Mouse (Mus musculus): ENCODE measurements around the gene Soat2. TPM values are rescaled to one million over a fixed set of nuclear protein-coding genes. Genes with fewer than 3 reads are reported as not detected.
"Not testable (repeated sequence)": the region's sequence is repeated elsewhere in the genome, so short reads cannot be mapped to it uniquely, and the experiment has no call there.

Gene Soat2
- polyA plus RNA-seq, 1 experiment from 2014 or later, result 13.6 TPM

GRCm38 (mm10) chr15:102152646-102153045, 2.3 kb downstream of the Soat2 start:
- peaks cover 22% of the 10 kb centered on the region for H3K4me1 ChIP-seq (ENCODE audit: insufficient read depth)
- DNase-seq, result no peak
- 44% methylated on average over 4 of the region's 4 CpGs for WGBS (ENCODE audit: insufficient replicate concordance)

GRCm38 (mm10) chr15:102155006-102155405, 4.7 kb downstream of the Soat2 start:
- not testable (repeated sequence) for ATAC-seq; H3K4me1 ChIP-seq (ENCODE audit: insufficient read depth); H3K9me3 ChIP-seq (ENCODE audit: low read length); H3K4me2 ChIP-seq (ENCODE audit: low read depth, low read length); H3K4me3 ChIP-seq (ENCODE audit: low read depth, low read length); H3K36me3 ChIP-seq (replicated peaks; ENCODE audit: insufficient read depth, low read length); H3K27ac ChIP-seq (ENCODE audit: low read depth); H3K9ac ChIP-seq (replicated peaks); DNase-seq; H3K27me3 ChIP-seq (ENCODE audit: insufficient read depth, low read length)
- 0 out of 2 replicates have a peak, but pooled peaks have one; percentile 24 for TF ChIP-seq CTCF (IDR thresholded peaks at IDR 0.05; ENCODE audit: low read depth)
- WGBS (ENCODE audit: insufficient replicate concordance), result 82% methylated on average over 6 of the region's 6 CpGs

More at GRCm38 (mm10) chr15:102152646-102153045, 2.3 kb downstream of the Soat2 start:
- Histone ChIP-seq H3K9me3 (ENCODE audit: low read length) (no peaks in the 10 kb centered on the region), H3K4me2 (ENCODE audit: low read depth, low read length) (no peak overlapping the region), H3K36me3 (replicated peaks; ENCODE audit: insufficient read depth, low read length) (0 out of 2 replicates have a peak, but pooled peaks cover 7% of the 10 kb centered on the region), H3K9ac (replicated peaks) (no peak overlapping the region), H3K27me3 (ENCODE audit: insufficient read depth, low read length) (no peaks in the 10 kb centered on the region), H3K4me3 (ENCODE audit: low read depth, low read length) (no peak overlapping the region), H3K27ac (ENCODE audit: low read depth) (no peak overlapping the region)
- ATAC-seq, result no peak
- TF ChIP-seq CTCF (IDR thresholded peaks at IDR 0.05; ENCODE audit: low read depth) (no peak), EP300 (IDR thresholded peaks at IDR 0.05; ENCODE audit: low read depth) (no peak)

GRCm38 (mm10) chr15:102156836-102157235, 6.5 kb downstream of the Soat2 start:
- TF ChIP-seq EP300 (IDR thresholded peaks at IDR 0.05; ENCODE audit: low read depth) (no peak), CTCF (IDR thresholded peaks at IDR 0.05; ENCODE audit: low read depth) (no peak)
- no peaks in the 10 kb centered on the region for H3K9me3 ChIP-seq (ENCODE audit: low read length)
- H3K27me3 ChIP-seq (ENCODE audit: insufficient read depth, low read length), result no peaks in the 10 kb centered on the region
- no peaks in the 10 kb centered on the region for H3K4me1 ChIP-seq (ENCODE audit: insufficient read depth)
- H3K4me3 ChIP-seq (ENCODE audit: low read depth, low read length), result no peak overlapping the region
- ATAC-seq (no peak), DNase-seq (no peak)
- no peak overlapping the region for H3K27ac ChIP-seq (ENCODE audit: low read depth)
- H3K36me3 ChIP-seq (replicated peaks; ENCODE audit: insufficient read depth, low read length), result 0 out of 2 replicates have a peak, but pooled peaks cover 7% of the 10 kb centered on the region
- H3K4me2 ChIP-seq (ENCODE audit: low read depth, low read length), result no peak overlapping the region
- no peak overlapping the region for H3K9ac ChIP-seq (replicated peaks)
- 62% methylated on average over 20 of the region's 20 CpGs for WGBS (ENCODE audit: insufficient replicate concordance)

GRCm38 (mm10) chr15:102160415-102161060, 10.2 kb downstream of the Soat2 start:
- no peaks in the 10 kb centered on the region for H3K4me1 ChIP-seq (ENCODE audit: insufficient read depth)
- no peaks in the 10 kb centered on the region for H3K27me3 ChIP-seq (ENCODE audit: insufficient read depth, low read length)
- no peak for ATAC-seq
- WGBS (ENCODE audit: insufficient replicate concordance), result 68% methylated on average over 27 of the region's 27 CpGs
- H3K4me3 ChIP-seq (ENCODE audit: low read depth, low read length), result no peak overlapping the region
- no peak for DNase-seq
- H3K36me3 ChIP-seq (replicated peaks; ENCODE audit: insufficient read depth, low read length), result no peaks in the 10 kb centered on the region
- no peak overlapping the region for H3K4me2 ChIP-seq (ENCODE audit: low read depth, low read length)
- TF ChIP-seq CTCF (IDR thresholded peaks at IDR 0.05; ENCODE audit: low read depth), result no peak
- TF ChIP-seq EP300 (IDR thresholded peaks at IDR 0.05; ENCODE audit: low read depth), result no peak
- H3K9ac ChIP-seq (replicated peaks), result no peak overlapping the region
- H3K27ac ChIP-seq (ENCODE audit: low read depth), result no peak overlapping the region
- no peaks in the 10 kb centered on the region for H3K9me3 ChIP-seq (ENCODE audit: low read length)

- Histone ChIP-seq H3K9me3 (ENCODE audit: low read length) (no peaks in the 10 kb centered on the region), H3K4me2 (ENCODE audit: low read depth, low read length) (no peak overlapping the region), H3K27me3 (ENCODE audit: insufficient read depth, low read length) (no peaks in the 10 kb centered on the region), H3K4me3 (ENCODE audit: low read depth, low read length) (no peak overlapping the region), H3K27ac (ENCODE audit: low read depth) (no peak overlapping the region), H3K4me1 (ENCODE audit: insufficient read depth) (no peaks in the 10 kb centered on the region), H3K36me3 (replicated peaks; ENCODE audit: insufficient read depth, low read length) (no peaks in the 10 kb centered on the region), H3K9ac (replicated peaks) (no peak overlapping the region)
- DNase-seq (no peak), ATAC-seq (no peak)
- WGBS (ENCODE audit: insufficient replicate concordance), result 34% methylated on average over 3 of the region's 3 CpGs
- peak; percentile 34 for TF ChIP-seq CTCF (IDR thresholded peaks at IDR 0.05; ENCODE audit: low read depth)
- no peak for TF ChIP-seq EP300 (IDR thresholded peaks at IDR 0.05; ENCODE audit: low read depth)
These were observed 13.8 kb downstream of the Soat2 start for GRCm38 (mm10) chr15:102163900-102164693.

- Histone ChIP-seq H3K4me1 (ENCODE audit: insufficient read depth) (no peaks in the 10 kb centered on the region), H3K4me3 (ENCODE audit: low read depth, low read length) (no peak overlapping the region), H3K27ac (ENCODE audit: low read depth) (no peak overlapping the region), H3K27me3 (ENCODE audit: insufficient read depth, low read length) (no peaks in the 10 kb centered on the region), H3K9ac (replicated peaks) (no peak overlapping the region), H3K4me2 (ENCODE audit: low read depth, low read length) (no peak overlapping the region), H3K9me3 (ENCODE audit: low read length) (no peaks in the 10 kb centered on the region), H3K36me3 (replicated peaks; ENCODE audit: insufficient read depth, low read length) (no peaks in the 10 kb centered on the region)
- no peak for ATAC-seq
- WGBS (ENCODE audit: insufficient replicate concordance), result 24% methylated on average over 6 of the region's 6 CpGs
- TF ChIP-seq CTCF (IDR thresholded peaks at IDR 0.05; ENCODE audit: low read depth) (no peak), EP300 (IDR thresholded peaks at IDR 0.05; ENCODE audit: low read depth) (no peak)
- no peak for DNase-seq
These were observed 15.3 kb downstream of the Soat2 start for GRCm38 (mm10) chr15:102165468-102166100.

Measured in liver, postnatal 0 days (tissue).